Mouse (Mus musculus) liver, adult 10 weeks (tissue): Measurements from ENCODE around the gene Eef2k. TPM values are rescaled to one million over a fixed set of nuclear protein-coding genes. Genes with fewer than 3 reads are reported as not detected.

ENCODE experiments used
- polyA plus RNA-seq: library from polyadenylated mRNA; stranded (reverse); fragments of 350-450 nt; fragmentation: Illumina TruSeq; extraction: RNeasy Lipid Tissue Mini Kit (QIAGEN cat#74804); gene quantifications from one replicate; pipeline ENCODE4 v1.2.3, GENCODE M21; 2014; ENCODE audit warnings: low read depth, low replicate concordance

Eef2k gene
- polyA plus RNA-seq, result 1.6 TPM

DNA sequence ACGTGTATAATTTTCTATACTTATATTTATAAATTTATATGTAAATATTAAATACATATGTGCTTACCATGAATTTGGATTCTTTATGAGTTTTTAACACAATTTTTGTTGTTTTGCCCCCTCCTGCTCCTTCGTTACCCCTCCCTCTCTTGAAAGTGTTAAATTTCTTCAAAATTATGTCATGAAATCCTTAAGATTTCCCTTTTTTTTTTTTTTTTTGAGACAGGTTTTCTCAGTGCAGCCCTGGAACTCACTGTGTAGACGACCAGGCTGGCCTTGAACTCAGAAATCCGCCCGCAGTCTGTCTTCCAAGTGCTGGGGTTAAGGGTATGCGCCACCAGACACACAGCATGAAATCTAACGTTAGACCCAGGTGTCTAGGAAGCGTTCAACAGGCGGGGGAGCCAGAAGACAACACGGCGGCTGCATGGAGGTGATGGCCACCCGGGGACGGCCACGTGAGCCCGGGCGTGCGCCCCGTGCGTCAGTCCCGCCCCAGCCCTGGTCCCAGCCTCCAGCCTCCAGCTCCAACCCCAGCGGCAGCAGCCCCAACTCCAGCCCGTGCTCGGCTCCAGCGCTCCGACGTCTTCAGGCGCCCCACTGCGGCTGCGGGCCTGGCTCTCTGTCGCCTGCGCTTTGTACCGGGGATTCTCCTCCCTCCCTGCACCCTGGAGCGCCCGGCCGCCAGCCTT, at the start of gene Eef2k:
Gene Eef2k, plus strand, starts transcription at position 487 of the 692 bp plus-strand sequence.

DNA sequence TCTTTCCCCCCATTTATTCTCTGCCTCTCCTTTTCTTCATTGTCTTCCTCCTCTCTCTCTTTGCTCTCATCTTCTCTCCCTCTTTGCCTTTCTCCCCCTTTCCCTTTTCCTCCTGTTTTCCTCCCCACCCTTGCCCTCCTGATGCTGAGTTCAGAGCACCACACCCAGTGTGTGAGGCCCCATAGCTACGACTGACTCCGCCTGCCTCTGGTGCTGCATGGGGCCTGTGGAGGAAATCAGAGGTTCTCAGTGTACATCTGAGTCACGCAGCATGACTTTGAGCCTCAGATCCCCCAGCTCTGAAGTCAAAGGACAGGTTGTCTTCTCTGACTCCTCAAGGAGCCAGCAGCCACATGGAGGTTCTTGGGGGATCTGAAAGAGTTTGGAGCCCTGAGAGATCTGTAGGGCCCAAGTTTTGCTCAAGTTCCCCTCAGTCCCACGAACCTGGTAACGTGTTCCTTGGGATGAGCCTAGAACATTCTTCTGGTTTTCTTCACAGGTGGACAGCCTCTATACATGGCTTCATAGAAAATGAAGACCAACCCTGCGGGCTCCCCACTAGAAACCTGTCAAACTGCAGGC, 30.7 kb upstream of the Eef2k start, which contains the start of gene Gm5737:
Gene Gm5737, plus strand, starts transcription at position 532 of the 582 bp plus-strand sequence.

DNA sequence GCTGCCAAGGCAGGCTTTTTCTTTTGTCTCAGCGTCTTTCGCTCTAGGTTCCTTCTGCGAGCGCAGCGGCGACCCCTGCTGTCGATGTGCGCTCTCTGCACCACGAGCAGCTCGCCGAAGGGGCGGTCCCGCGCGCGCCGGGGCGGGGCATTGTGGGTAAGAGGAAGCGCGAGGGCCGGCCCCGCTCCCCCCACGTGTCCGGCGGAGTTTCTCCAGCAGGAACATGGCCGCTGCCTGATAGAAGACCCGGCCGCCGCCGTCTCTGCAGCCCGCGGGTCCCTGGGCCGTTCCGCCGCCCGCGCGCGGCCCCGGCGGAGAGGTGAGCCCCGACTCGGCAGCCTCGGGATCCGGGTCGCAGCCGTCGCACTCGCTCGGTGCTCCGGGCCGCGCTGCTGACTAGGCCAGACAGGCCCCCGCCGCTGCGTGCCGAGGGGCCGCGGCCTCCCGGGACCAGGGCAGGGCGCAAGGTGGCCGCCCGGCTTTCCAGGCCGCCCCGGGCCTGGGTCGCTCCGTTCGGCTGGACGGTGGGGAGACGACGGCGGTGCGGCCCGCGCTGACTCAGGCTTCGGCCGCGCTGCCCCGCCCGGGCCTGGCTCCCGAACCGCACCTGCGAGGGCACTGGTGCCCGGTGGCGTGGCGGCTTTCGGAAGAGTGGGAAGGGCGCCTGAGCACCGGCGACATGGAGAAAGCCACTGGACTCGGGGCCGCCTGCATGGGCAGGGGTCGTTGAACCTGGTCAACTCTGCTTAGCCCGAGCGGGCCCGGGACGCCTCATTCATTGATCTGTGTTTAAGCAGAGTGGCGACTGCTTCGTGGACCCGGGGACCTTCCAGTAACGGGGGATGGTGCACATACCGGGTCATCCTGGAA, 75.2 kb downstream of the Eef2k start, which contains the start of gene Polr3e:
Gene Polr3e, plus strand, starts transcription at position 153 of the 870 bp plus-strand sequence.

Other genes starting within 250 kb of the Eef2k start
- 505 TPM for gene Uqcrc2, start 207.7 kb upstream of the Eef2k start, polyA plus RNA-seq
- not detected for gene Pdzd9, start 172.5 kb upstream of the Eef2k start, polyA plus RNA-seq
- gene Mosmo, start 165.2 kb upstream of the Eef2k start, polyA plus RNA-seq, result 21.5 TPM
- not detected for gene Vwa3a, start 103.5 kb upstream of the Eef2k start, polyA plus RNA-seq
- gene Gm5737, start 30.5 kb upstream of the Eef2k start, polyA plus RNA-seq, result not detected
- 4.5 TPM for gene Polr3e, start 74.9 kb downstream of the Eef2k start, polyA plus RNA-seq
- 0.69 TPM for gene Cdr2, start 139.5 kb downstream of the Eef2k start, polyA plus RNA-seq
- gene Mfsd13b, start 139.7 kb downstream of the Eef2k start, polyA plus RNA-seq, result not detected
- gene Mettl9, start 191.6 kb downstream of the Eef2k start, polyA plus RNA-seq, result 152 TPM
- 5.5 TPM for gene Igsf6, start 231.7 kb downstream of the Eef2k start, polyA plus RNA-seq
- gene Otoa, start 238.8 kb downstream of the Eef2k start, polyA plus RNA-seq, result not detected